Mouse (Mus musculus) urinary bladder, adult 2 months (tissue): ENCODE data around the gene Zfp931. TPM values are rescaled to one million over a fixed set of nuclear protein-coding genes. Genes with fewer than 3 reads are reported as not detected.
"Not testable (repeated sequence)": the region's sequence is repeated elsewhere in the genome, so short reads cannot be mapped to it uniquely, and the experiment has no call there.

Source experiments
- DNase-seq: peaks from one replicate; pipeline ENCODE4 v3.0.0; 2022; ENCODE audit warnings: low spot score
- polyA plus RNA-seq: library from polyadenylated mRNA; depleted of rRNA; stranded (reverse); fragments of >200 nt; gene quantifications from 2 replicates; pipeline ENCODE4 v1.2.3, GENCODE M21; 2012; rRNA removed

Gene Zfp931
- polyA plus RNA-seq = 13.0 and 13.5 TPM in 2 replicates

DNA sequence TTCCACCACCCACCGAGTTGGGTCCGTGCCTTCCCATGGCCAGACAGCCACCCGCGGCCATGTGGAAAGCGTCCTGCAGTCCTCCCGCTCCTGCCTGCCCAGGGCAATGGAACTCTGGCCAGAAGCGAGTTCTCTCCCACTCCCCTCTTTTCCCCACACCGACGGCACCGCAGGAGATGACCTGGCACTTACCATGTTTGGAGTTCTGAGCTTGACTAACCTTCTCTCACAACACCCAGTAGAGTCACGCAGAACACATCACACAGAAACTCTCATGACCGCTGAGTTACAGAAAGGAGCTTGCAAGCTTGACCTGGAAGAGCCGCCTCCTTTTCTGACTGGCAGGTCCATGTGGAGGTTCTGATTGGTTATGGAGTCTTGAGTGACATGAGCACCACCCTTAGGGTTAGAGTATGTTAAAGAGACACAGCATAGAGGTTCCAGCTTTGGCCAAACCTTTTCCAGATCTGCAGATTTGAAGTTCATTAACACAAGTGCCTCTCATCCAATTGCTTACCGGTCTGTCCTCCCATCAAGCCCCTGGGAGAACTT, at the start of gene Zfp931:
Zfp931 (minus strand) TSS at position 311 of the 552 bp plus-strand sequence.
- not testable (repeated sequence) for DNase-seq

GRCm38 (mm10) chr2:178126041-178126820, 48.0 kb upstream of the Zfp931 start:
- DNase-seq = peak; percentile 13

GRCm38 (mm10) chr2:178125427-178125826, 47.2 kb upstream of the Zfp931 start:
- DNase-seq = peak; percentile 9

DNA sequence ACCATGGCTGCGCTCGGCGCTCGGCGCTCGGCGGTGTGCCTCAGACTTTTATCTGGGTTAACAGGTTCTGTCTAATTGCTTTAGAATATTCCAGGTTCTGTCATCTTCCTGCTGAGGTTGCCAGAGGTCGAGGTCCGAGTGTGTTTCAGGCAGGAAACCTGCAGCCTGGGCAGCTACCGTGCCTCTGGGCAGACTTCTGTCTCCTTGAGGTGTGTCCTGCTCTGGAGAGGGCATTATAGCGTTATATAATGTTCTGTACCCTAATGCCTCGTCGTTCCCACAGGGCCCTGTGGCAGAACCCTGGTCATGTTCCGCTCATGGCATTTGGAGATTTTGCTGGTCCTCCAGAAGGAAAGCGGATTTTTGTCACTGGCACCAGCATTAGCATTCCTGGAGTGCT, 45.2 kb upstream of the Zfp931 start:
- DNase-seq = peak; percentile 6

DNA sequence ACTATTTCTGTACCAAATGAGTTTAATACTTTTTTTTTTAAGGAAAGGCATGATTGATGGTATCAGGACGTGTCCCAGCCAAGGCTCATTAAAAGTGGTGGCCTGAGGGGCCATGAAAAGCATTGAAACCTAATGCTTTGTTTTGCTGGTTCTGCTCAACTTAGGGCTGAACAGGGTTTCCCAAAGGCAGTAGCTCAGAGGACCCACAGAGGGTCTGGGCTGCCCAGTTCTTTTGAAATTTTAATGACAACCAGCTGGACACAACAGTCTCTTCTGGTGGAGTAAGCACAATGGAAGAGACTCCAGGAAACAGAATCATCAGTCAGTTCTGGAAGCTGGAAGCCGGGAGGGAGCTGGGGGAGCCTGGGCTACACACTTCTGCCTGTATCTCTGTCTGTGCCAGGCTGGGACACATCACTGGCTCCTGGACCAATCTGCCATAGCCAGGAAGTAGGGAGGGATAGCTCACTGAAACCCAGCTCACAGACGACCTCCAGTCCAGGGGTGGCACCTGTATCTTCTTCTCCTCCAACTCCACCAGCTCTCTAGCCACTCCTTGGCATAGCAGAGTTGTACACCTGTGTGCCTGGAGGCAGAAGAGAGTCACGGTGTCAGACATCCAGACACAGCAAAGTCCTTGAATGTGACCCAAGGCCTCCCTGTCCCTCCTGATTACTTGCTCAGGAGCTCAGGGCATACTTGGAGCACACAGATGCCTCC, 43.8 kb upstream of the Zfp931 start:
- peak; percentile 9 for DNase-seq

GRCm38 (mm10) chr2:178121375-178121688, 43.1 kb upstream of the Zfp931 start:
- DNase-seq = peak; percentile 8

GRCm38 (mm10) chr2:178120651-178121374, 42.5 kb upstream of the Zfp931 start:
- peak; percentile 6 for DNase-seq

DNA sequence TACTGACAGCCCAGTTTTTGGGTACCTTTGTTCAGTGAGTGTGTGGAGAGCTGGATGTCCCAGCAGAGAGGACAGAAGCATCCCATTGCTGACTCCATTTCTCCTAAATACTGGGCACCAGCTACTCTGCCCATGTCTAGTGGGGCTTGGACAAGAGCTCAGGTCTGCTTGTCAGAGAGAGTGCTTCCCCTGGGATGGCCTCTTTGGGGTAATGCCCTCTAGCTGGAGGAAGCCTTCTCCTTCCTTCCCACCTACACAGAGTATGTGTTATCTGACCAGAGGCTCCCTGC, 42.0 kb upstream of the Zfp931 start:
- DNase-seq = peak; percentile 10

DNA sequence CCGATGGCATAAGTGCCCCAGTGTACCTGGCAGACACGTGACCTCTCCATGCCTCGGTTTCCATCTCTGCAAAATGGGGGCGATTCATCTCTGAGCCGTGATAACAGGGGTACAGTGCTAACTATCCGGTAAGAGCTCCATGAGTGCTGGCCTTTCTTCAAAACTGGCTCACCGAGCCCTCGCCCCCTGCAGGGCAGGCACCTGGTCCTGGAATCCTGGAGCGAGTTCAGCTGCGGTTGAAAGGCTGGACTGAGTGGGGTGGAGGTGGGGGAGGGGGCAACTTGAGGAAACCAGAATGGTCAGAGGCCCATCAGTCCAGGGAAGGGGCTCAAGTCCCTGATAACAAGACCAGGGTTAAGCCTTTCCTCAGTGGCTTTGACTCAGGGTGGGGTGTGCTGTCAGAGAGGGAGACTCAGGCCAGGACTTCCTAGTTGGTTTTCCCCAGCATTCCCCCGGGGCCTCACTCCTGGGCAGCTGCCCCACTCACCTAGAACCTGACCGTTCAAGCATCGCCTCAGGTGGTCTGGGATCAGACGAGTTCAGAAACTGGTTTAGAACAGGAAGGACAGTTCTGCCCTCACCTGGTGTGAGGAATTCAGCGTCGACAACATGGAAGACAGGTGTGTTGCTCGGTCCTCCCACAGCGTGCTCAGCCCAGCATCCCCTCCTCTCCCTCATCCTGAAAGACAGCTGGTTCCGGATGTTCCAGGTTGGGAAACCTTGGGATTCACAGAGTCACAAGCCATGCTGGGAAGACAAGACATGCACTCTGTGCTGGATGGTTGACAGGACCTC, 41.5 kb upstream of the Zfp931 start:
- peak; percentile 16 for DNase-seq

DNA sequence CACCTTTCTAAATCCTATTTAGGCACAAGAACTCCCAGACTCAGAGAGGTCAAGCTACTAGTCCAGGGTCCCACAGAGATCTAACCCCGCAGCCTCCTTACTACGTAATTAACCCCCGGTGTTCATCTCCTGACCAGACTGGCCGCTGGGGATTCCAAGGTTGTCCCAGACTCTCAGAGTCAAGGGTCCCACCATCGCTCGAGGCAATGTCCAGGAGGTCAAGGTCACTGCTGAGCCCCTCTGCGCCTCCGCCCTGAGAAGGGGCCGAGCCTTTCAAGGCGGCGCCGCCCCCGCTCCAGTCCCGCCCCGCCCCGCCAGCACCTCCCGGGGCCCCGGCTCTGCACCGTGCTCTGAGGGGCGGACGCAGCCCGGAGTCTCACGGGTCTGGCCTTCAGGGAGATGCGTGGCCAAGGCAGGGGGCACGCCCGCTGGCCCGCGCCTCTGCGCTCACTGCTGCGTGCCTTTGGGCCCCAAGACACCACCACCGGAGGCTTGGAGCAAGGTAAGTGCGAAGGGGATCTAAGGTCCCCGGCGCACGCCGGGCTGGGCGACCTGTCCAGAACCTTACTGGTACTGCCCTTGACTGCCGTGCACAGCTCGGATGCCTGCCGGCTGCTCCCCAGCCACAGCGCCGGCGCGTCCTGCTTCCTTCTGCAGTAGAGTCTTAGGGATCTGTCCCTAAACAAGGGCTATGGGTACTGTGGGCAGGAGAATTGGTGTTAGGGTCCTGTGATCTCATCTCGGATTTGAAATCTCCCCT, 40.7 kb upstream of the Zfp931 start, which contains the start of gene Phactr3:
Phactr3 (plus strand) TSS at position 175 of the 760 bp plus-strand sequence.
- no peak for DNase-seq

DNA sequence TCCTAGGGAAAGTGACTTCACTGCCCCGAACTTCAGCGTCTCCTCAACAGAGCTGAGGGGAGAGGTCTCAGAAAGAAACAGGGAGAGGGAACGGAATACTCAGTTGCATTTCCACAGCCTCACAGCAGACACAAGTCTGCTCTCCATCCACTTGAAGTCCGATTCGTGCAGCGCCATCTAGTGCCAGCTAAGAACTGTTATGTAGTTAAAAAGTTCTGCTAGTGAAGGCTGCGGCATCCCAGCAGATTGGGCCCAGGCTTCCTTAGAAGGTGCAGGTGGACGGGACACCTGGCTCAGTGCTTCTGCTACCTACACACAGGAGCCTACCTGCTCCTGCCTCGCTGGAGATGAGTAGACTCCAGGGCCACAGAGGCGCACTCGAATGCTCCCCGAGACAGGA, 39.7 kb upstream of the Zfp931 start:
- no peak for DNase-seq

GRCm38 (mm10) chr2:178101957-178102356, 23.7 kb upstream of the Zfp931 start:
- DNase-seq = no peak

DNA sequence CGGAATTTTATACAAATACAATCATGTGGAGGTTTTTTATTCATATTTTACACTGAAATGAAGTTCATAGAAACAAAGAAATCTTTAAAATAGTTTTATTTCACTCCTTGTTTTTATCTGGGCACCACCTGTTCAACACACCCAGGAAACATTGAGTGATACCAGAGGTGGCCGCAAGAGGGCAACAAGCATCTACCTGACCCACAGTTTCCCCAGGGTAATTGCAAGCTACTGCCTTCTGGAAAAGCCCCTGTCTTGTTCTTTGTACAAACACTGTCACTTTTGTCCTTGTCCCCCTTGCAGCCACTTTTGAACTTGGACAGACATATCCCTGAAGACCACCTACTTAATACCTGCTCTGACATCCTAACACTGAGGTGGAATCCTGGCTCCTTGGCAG, 19.7 kb upstream of the Zfp931 start:
- no peak for DNase-seq

- DNase-seq = no peak
Observed at GRCm38 (mm10) chr2:178089586-178089985, 11.3 kb upstream of the Zfp931 start.

GRCm38 (mm10) chr2:178058195-178058594, 20.1 kb downstream of the Zfp931 start:
- DNase-seq = no peak

GRCm38 (mm10) chr2:178027601-178028000, 50.7 kb downstream of the Zfp931 start:
- not testable (repeated sequence) for DNase-seq

GRCm38 (mm10) chr2:178023861-178024260, 54.4 kb downstream of the Zfp931 start:
- DNase-seq = not testable (repeated sequence)

- peak; percentile 42 for DNase-seq
Observed at GRCm38 (mm10) chr2:178023011-178023611, 55.2 kb downstream of the Zfp931 start, which contains the start of gene Zfp971. Gene Zfp971 (plus strand): TSS chr2:178023284.

DNA sequence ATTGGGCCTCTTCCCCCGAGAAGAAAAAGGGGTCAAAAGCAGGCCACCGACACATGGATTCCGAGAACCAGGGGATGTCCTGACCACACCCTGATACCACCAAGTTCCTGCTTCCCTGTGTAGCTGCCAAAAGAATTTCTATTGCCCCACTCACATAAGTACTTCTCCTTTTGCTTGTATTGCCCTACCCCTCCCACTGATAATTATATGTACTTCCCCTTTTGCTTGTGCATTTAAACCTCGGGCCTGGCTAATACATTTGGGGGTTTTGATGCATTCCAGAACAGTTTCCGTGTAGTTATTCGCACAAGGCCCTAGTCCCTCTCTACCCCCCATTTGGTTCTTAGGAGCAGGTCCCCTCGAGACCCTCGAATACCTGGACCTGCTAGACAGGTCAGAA, 57.5 kb downstream of the Zfp931 start:
- not testable (repeated sequence) for DNase-seq

DNA sequence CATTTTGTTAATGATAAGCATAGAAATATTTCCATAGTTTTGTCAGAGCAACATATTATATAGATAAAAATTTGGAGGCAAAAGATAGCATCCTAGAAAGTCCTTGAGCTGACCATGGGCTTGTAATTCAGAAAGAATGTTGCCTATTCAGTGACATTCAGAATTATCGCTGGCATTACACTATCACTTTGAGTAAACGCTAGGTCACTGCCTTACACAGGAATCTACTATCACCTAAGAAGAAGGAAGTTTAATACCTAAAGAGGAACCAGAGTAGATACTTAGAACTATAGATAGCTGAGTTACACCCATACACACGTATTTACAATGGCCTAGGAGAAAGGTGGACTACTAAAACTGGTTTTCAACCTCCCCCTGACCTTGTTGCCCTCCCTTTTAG, 58.8 kb downstream of the Zfp931 start:
- not testable (repeated sequence) for DNase-seq
